Mouse (Mus musculus): ENCODE data around the gene Hist2h2aa1. TPM values are rescaled to one million over a fixed set of nuclear protein-coding genes. Genes with fewer than 3 reads are reported as not detected.
"Not testable (repeated sequence)": the region's sequence is repeated elsewhere in the genome, so short reads cannot be mapped to it uniquely, and the experiment has no call there.

The Hist2h2aa1 gene
- total RNA-seq, 2 experiments from 2014 or later = 19.2 TPM; not detected in 1

- DNase-seq (ENCODE audit: extremely low spot score in 1 of 2, low spot score in 2 of 2) = peak; percentile 90
- no peak for TF ChIP-seq CTCF (IDR thresholded peaks at IDR 0.05)
- Histone ChIP-seq H3K27ac (peak within 1 kb of the TSS; percentile 93), H3K4me3 (peak within 1 kb of the TSS; percentile 54)
- intact Hi-C loops (cut with DNase I) = no loop called here
Measured at GRCm38 (mm10) chr3:96269511-96270474, 24.5 kb downstream of the Hist2h2aa1 start, which contains the start of gene Hist2h2bb. Hist2h2bb (plus strand) TSS chr3:96269752.

GRCm38 (mm10) chr3:96273591-96274465 is 28.5 kb downstream of the Hist2h2aa1 start:
- peak overlapping the region; percentile 41 for H3K4me3 ChIP-seq
- TF ChIP-seq CTCF (IDR thresholded peaks at IDR 0.05) = no peak
- intact Hi-C loops (cut with DNase I) = no loop called here
- DNase-seq (ENCODE audit: extremely low spot score in 1 of 2, low spot score in 2 of 2) = no peak
- H3K27ac ChIP-seq = no peak overlapping the region

DNA sequence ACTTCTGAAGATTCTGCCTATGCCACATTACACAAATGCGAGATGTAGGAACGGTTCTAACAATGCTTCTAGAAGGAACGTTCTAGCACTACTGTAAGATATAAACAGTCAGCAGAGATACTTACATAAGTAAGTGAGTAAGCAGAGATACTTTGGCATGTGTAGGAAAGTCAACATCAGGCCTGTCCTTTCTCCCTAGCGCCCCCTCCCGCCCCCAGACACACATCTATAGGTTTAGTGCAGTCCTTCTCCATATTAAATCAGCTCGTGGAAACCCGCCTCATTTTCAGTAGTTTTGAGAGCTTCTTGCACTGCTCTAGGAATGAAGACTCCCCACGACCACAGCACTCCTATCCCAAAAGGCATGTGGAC is 32.1 kb downstream of the Hist2h2aa1 start:
- intact Hi-C loops (cut with DNase I) = loop anchor here (5.0 kb wide), 2 partner anchors 225 to 320 kb away; partner anchors contain the start of gene Ankrd34a
- TF ChIP-seq CTCF (IDR thresholded peaks at IDR 0.05) = no peak
- peak; percentile 44 to 50 for DNase-seq (ENCODE audit: extremely low spot score in 1 of 2, low spot score in 2 of 2)
- Histone ChIP-seq H3K4me3 (peak overlapping the region; percentile 62), H3K27ac (peak overlapping the region; percentile 89)

DNA sequence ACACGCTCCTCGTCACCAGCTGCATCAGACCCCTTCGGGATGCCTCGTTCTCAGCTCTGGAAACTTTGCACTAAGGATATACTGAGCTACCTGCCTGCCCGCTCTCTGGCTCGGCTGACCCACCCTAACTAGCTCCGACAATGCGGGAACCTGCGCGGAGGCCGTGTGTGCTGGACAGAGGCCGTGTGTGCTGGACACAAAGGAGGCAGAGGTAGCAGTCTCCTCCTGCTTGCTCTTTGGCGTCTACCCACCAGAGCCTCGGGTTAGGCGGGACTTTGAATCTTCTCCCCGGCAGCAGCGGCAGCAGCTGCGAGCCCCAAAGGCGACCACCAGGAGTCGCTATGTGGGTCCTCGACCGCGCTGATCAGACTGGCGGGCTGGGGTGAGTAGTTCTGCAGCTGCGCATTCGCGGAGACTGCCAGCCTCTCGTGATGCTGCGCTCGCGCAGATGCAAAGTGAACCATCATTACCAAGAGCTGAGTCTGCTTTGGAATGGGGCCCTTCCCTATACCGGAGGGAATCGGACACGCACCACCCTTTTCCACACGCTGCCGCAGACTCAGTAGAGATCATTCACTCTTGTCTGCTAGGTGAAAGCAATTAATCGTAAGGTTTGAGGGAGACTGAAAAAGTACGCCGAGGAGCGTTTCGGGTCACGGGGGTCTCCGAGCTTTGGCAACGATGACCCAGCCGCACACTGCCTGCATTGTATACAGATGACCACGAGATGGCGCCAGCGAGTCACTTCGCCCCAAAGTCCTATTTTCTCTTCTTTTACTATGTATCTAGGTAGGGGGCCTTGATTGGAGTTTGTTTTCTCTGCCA is 32.7 kb downstream of the Hist2h2aa1 start:
- DNase-seq (ENCODE audit: extremely low spot score in 1 of 2, low spot score in 2 of 2) = peak; percentile 91
- intact Hi-C loops (cut with DNase I) = loop anchor here (5.0 kb wide), 2 partner anchors 224 to 319 kb away; partner anchors contain the start of gene Ankrd34a
- TF ChIP-seq CTCF (IDR thresholded peaks at IDR 0.05) = peak; percentile 57
- H3K27ac ChIP-seq = peak overlapping the region; percentile 89
- H3K4me3 ChIP-seq = peak overlapping the region; percentile 62

DNA sequence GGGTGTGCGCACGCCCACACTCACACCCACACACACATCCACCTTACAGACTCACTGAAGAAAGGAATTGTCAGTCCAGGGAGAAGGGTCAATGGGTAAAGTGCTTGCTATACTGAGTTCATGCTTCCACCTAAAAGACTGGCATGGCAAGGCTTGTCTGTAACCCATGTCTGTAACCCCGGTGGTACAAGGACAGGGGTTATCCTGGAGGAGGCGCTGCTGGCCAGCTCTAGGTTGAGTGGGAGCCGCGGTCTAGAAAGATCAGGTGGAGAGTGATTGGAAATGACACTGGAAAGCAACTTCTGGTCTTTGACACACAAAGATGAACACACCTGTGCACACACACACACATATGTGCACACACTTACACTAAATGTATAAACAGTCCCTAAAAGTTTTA is 35.4 kb downstream of the Hist2h2aa1 start:
- intact Hi-C loops (cut with DNase I) = loop anchor here (2.0 to 5.0 kb wide), 2 partner anchors 47 to 156 kb away; no protein-coding TSS in a partner anchor

GRCm38 (mm10) chr3:96284457-96284856 is 39.2 kb downstream of the Hist2h2aa1 start:
- H3K4me3 ChIP-seq = no peak overlapping the region
- DNase-seq (ENCODE audit: extremely low spot score in 1 of 2, low spot score in 2 of 2) = peak; percentile 25 to 28
- no peak overlapping the region for H3K27ac ChIP-seq
- intact Hi-C loops (cut with DNase I) = loop anchor here (5.0 kb wide), 1 partner anchor 43 kb away; no protein-coding TSS in a partner anchor
- peak; percentile 58 for TF ChIP-seq CTCF (IDR thresholded peaks at IDR 0.05)

More for the DNA sequence above, 35.4 kb downstream of the Hist2h2aa1 start:
- no peak overlapping the region for H3K27ac ChIP-seq
- no peak overlapping the region for H3K4me3 ChIP-seq
- TF ChIP-seq CTCF (IDR thresholded peaks at IDR 0.05) = no peak
- no peak for DNase-seq (ENCODE audit: extremely low spot score in 1 of 2, low spot score in 2 of 2)

DNA sequence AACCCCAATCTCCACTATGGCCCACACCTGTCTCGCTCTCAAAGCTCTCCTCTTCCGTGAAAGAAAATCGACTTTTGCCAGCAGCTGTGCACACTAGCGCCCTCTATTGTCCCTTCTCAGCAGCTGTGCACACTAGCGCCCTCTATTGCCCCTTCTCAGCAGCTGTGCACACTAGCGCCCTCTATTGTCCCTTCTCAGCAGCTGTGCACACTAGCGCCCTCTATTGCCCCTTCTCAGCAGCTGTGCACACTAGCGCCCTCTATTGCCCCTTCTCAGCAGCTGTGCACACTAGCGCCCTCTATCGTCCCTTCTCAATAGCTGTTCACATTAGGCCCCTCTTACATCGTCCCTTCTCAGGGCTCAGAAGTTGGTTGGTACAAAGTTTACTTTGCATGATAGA is 42.0 kb downstream of the Hist2h2aa1 start:
- H3K27ac ChIP-seq; H3K4me3 ChIP-seq; intact Hi-C loops (cut with DNase I); DNase-seq (ENCODE audit: extremely low spot score in 1 of 2, low spot score in 2 of 2): not testable (repeated sequence)
- TF ChIP-seq CTCF (IDR thresholded peaks at IDR 0.05) = peak; percentile 55

- no peak overlapping the region for H3K4me3 ChIP-seq
- H3K27ac ChIP-seq = no peak overlapping the region
- no peak for DNase-seq (ENCODE audit: extremely low spot score in 1 of 2, low spot score in 2 of 2)
- TF ChIP-seq CTCF (IDR thresholded peaks at IDR 0.05) = no peak
- intact Hi-C loops (cut with DNase I) = no loop called here
Measured at GRCm38 (mm10) chr3:96289201-96289600, 43.9 kb downstream of the Hist2h2aa1 start.

GRCm38 (mm10) chr3:96290727-96291126 is 45.4 kb downstream of the Hist2h2aa1 start:
- intact Hi-C loops (cut with DNase I); H3K27ac ChIP-seq; H3K4me3 ChIP-seq; DNase-seq (ENCODE audit: extremely low spot score in 1 of 2, low spot score in 2 of 2): not testable (repeated sequence)

DNA sequence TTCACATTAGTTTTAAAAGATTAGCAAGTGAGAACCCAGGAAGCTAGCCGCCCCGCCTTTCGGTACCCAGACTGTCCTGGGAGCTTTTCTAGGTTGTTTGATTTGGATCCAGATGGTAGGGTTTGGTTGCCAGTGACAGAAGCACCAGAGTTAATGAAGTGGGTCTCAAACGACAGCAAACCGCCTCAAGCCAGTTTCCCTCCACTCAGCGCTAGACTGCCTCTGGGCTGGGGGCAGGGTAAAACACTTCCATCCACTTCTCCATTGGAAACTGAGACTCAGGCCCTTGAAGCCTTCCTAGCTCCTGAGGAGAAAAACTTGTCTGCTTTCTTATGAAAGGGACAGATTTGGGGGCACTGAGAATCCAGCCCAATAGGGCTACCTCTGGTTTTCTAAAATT is 47.3 kb downstream of the Hist2h2aa1 start:
- intact Hi-C loops (cut with DNase I) = no loop called here
- no peak for TF ChIP-seq CTCF (IDR thresholded peaks at IDR 0.05)
- no peak overlapping the region for H3K27ac ChIP-seq
- H3K4me3 ChIP-seq = no peak overlapping the region
- no peak for DNase-seq (ENCODE audit: extremely low spot score in 1 of 2, low spot score in 2 of 2)

DNA sequence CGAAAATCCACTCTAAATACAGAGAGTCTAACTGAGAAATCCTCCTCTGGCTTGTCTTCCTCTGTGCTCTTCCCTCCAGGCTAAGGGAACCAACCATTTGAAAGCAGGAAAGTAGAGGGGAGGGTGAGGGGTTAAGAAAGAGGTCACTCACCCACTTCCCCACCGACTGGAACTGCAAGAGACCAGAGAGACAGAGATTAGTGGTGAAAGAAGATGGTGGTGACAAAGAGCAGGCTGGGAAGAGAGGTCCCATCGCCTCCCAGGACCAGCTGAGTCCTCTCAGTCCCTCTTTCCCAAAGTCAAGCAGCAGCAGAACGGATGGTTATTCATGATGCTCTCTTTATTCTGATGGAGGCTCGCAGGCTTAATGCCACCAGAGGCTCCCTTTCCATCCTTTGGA is 48.1 kb downstream of the Hist2h2aa1 start:
- intact Hi-C loops (cut with DNase I) = no loop called here
- no peak for DNase-seq (ENCODE audit: extremely low spot score in 1 of 2, low spot score in 2 of 2)
- Histone ChIP-seq H3K27ac (peak overlapping the region; percentile 48; the same call in 1 of the 2 replicates), H3K4me3 (no peak overlapping the region)
- TF ChIP-seq CTCF (IDR thresholded peaks at IDR 0.05) = no peak

Data from left cerebral cortex, adult 2 months (tissue).